Mouse (Mus musculus) spleen, adult 2 months (tissue): Measurements from ENCODE around the gene Nfia. TPM values are rescaled to one million over a fixed set of nuclear protein-coding genes. Genes with fewer than 3 reads are reported as not detected.

Source experiments
- DNase-seq, 2 experiments: peaks; one replicate each; pipeline versions ENCODE4 v3.0.0 to v3.0.0-alpha.2; 2012 to 2021; ENCODE audit warnings: low spot score in 2 of 2, low read depth in 1 of 2
- H3K27ac ChIP-seq: fragments of 200-500 bp; 2 replicates; pipeline ENCODE4 v1.5.1; 2012; ENCODE audit warnings: low read length, inconsistent platforms; ENCODE audit not compliant: insufficient read depth
- H3K27me3 ChIP-seq: fragments of 200-500 bp; 2 replicates; pipeline ENCODE4 v1.6.1; 2012; ENCODE audit warnings: mild to moderate bottlenecking, moderate library complexity, low read length, inconsistent platforms; ENCODE audit not compliant: control insufficient read depth, insufficient read depth
- H3K36me3 ChIP-seq: fragments of 200-500 bp; 2 replicates; pipeline ENCODE4 v1.6.1; 2012; ENCODE audit warnings: mild to moderate bottlenecking, low read length, inconsistent platforms; ENCODE audit not compliant: control insufficient read depth, insufficient read depth
- H3K4me1 ChIP-seq: fragments of 200-500 bp; 2 replicates; pipeline ENCODE4 v1.6.1; 2011; ENCODE audit warnings: inconsistent platforms; ENCODE audit not compliant: control insufficient read depth, insufficient read depth, insufficient read length
- H3K4me3 ChIP-seq: fragments of 200-500 bp; 2 replicates; pipeline ENCODE4 v1.5.1; 2011; ENCODE audit warnings: mild to moderate bottlenecking, inconsistent platforms; ENCODE audit not compliant: insufficient read depth, insufficient read length; ENCODE audit errors: extremely low read depth
- CTCF ChIP-seq: fragments of 200-500 bp; IDR thresholded peaks from 2 replicates; pipeline ENCODE4 v1.5.1; 2011; ENCODE audit warnings: mild to moderate bottlenecking, inconsistent platforms; ENCODE audit not compliant: insufficient read depth, insufficient read length, insufficient replicate concordance; ENCODE audit errors: extremely low read depth
- POLR2A ChIP-seq: fragments of 200-500 bp; IDR thresholded peaks from 2 replicates; pipeline ENCODE4 v1.6.1; 2011; ENCODE audit warnings: low read depth, low read length, inconsistent platforms
- WGBS: fragments of 180-500 bp; shearing (Covaris S2); methylation state at CpG from one replicate; pipeline ENCODE4 v1.1.7; 2018; 5-methylcytosine and 5-hydroxymethylcytosine counted together
- polyA plus RNA-seq: library from polyadenylated mRNA; depleted of rRNA; stranded (reverse); fragments of >200 nt; gene quantifications from 2 replicates; pipeline ENCODE4 v1.2.3, GENCODE M21; 2012

Nfia gene
- polyA plus RNA-seq, 1 experiment, result 10.3 TPM

DNA sequence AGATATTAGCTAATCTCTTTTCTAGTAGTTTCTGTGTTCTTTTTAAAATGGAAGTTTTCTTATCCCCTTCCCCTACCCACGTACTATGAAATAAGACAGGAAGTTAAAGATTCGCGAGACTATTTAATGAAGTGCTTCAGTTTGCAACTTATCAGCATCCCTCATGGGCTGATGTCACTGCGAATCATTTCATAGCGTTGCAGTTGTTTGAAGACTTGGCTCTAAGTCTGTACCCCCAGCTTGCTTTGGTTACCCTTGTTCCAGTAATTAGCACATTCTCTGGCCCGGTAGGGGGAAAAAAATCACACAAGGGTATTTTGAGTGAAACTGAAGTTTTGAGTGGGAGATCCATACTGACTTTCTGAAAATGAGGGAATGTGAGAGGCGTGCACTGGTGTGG, 303.6 kb downstream of the Nfia start:
- H3K27me3 ChIP-seq, result no peaks in the 10 kb centered on the region
- DNase-seq, result no peak
- WGBS, result 89% methylated on average over 7 of the region's 7 CpGs
- H3K4me3 ChIP-seq, result no peak overlapping the region
- H3K27ac ChIP-seq, result no peak overlapping the region
- no peak for TF ChIP-seq POLR2A
- no peaks in the 10 kb centered on the region for H3K36me3 ChIP-seq
- no peaks in the 10 kb centered on the region for H3K4me1 ChIP-seq

DNA sequence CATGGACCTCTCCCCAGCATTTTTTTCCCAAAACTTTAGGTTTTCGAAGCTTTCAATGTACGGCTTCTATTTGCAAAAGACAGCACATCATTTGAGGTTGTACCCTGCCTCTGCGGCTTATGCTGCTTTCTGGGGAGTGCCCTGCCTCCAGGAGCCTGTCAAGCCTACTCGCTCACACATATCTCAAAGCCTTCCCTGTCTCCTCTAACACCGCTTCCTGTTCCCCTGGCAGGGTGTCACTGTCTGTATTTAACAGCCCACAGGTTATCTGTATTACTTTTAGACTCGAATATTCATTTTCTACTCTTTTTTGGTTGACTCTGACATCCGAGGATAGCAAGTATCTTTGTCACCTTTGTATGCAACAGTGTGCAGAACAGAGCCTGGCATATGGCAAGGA, 304.1 kb downstream of the Nfia start:
- Histone ChIP-seq H3K27ac (no peak overlapping the region), H3K4me3 (no peak overlapping the region), H3K27me3 (no peaks in the 10 kb centered on the region), H3K36me3 (no peaks in the 10 kb centered on the region), H3K4me1 (no peaks in the 10 kb centered on the region)
- WGBS, result 86% methylated on average over 7 of the region's 7 CpGs
- TF ChIP-seq POLR2A, result no peak
- no peak for DNase-seq

GRCm38 (mm10) chr4:98080586-98080985, 308.1 kb downstream of the Nfia start:
- no peak overlapping the region for H3K27ac ChIP-seq
- H3K4me3 ChIP-seq, result no peak overlapping the region
- TF ChIP-seq CTCF, result no peak
- TF ChIP-seq POLR2A, result no peak
- 82% methylated on average over 1 of the region's 1 CpGs for whole genome bisulfite sequencing
- H3K36me3 ChIP-seq, result no peaks in the 10 kb centered on the region
- no peak for DNase-seq
- H3K27me3 ChIP-seq, result no peaks in the 10 kb centered on the region
- H3K4me1 ChIP-seq, result no peaks in the 10 kb centered on the region

GRCm38 (mm10) chr4:98081962-98082361, 309.4 kb downstream of the Nfia start:
- Histone ChIP-seq H3K4me3 (no peak overlapping the region), H3K27ac (no peak overlapping the region), H3K27me3 (no peaks in the 10 kb centered on the region), H3K36me3 (no peaks in the 10 kb centered on the region), H3K4me1 (no peaks in the 10 kb centered on the region; the same call in 1 of the 2 replicates)
- no peak for DNase-seq
- 80% methylated on average over 1 of the region's 1 CpGs for whole genome bisulfite sequencing
- TF ChIP-seq CTCF (no peak), POLR2A (no peak)

- Histone ChIP-seq H3K36me3 (no peaks in the 10 kb centered on the region), H3K27me3 (no peaks in the 10 kb centered on the region), H3K4me1 (no peaks in the 10 kb centered on the region; the same call in 1 of the 2 replicates), H3K27ac (no peak overlapping the region), H3K4me3 (no peak overlapping the region)
- DNase-seq, result no peak
- 46% methylated on average over 4 of the region's 4 CpGs for WGBS
- TF ChIP-seq CTCF (no peak), POLR2A (no peak)
These were observed 310.0 kb downstream of the Nfia start for GRCm38 (mm10) chr4:98082512-98082911.

GRCm38 (mm10) chr4:98085060-98085459, 312.5 kb downstream of the Nfia start:
- no peaks in the 10 kb centered on the region for H3K36me3 ChIP-seq
- TF ChIP-seq CTCF, result no peak
- no peak overlapping the region for H3K4me3 ChIP-seq
- 95% methylated on average over 6 of the region's 6 CpGs for WGBS
- no peaks in the 10 kb centered on the region for H3K27me3 ChIP-seq
- H3K27ac ChIP-seq, result no peak overlapping the region
- peaks cover 2% of the 10 kb centered on the region; the same call in 1 of the 2 replicates for H3K4me1 ChIP-seq
- DNase-seq, result no peak

DNA sequence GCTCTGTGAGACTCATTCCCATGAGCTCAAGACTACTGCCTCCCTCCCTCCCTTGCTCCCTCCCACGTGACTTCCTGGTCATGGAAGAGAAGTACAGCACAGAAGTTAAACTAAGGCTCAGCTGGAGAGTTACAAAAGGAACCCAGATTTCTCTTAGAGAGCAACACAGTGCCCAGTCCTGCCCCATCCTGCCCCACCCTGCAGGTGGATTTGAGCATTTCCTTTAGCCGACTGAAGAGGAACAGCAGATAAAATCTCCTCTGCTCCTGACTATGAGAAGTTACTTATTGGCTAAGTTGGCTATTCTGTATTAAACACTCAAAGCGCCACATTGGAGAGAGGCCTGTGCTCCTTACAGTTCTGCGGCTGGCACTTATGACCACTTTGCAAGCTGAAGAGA, 314.4 kb downstream of the Nfia start:
- 47% methylated on average over 4 of the region's 4 CpGs for WGBS
- TF ChIP-seq CTCF, result no peak
- no peak for TF ChIP-seq POLR2A
- H3K4me3 ChIP-seq, result no peak overlapping the region
- no peaks in the 10 kb centered on the region for H3K27me3 ChIP-seq
- no peaks in the 10 kb centered on the region for H3K36me3 ChIP-seq
- peaks cover 11% of the 10 kb centered on the region; the same call in 1 of the 2 replicates for H3K4me1 ChIP-seq
- no peak overlapping the region for H3K27ac ChIP-seq
- no peak for DNase-seq

DNA sequence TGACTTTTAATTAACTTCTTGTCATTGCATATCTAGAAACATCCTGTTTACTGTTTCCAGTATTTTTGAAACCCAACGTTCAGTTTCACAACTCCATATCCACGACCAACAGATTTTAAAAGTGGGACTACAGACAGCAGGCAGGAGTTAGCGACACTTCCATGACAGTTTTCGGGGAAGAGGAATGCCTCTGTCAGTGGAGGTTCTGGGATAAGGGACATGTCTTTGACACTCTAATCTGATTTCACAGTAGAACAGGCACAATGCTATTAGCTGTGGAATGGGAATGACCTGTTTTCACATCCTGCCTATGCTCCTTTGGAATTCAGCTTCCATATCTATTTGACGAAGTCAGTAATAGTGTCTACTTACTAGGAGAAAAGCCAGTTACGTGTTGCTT, 317.5 kb downstream of the Nfia start:
- WGBS, result 75% methylated on average over 6 of the region's 6 CpGs
- H3K36me3 ChIP-seq, result no peaks in the 10 kb centered on the region
- H3K4me1 ChIP-seq, result peaks cover 17% of the 10 kb centered on the region; the same call in 1 of the 2 replicates
- no peak overlapping the region for H3K4me3 ChIP-seq
- no peak for DNase-seq
- no peaks in the 10 kb centered on the region for H3K27me3 ChIP-seq
- TF ChIP-seq CTCF (no peak), POLR2A (no peak)
- no peak overlapping the region for H3K27ac ChIP-seq
